Mouse (Mus musculus): Measurements from ENCODE around the gene AU018091. TPM values are rescaled to one million over a fixed set of nuclear protein-coding genes. Genes with fewer than 3 reads are reported as not detected.

The AU018091 gene
- total and polyA plus RNA-seq, 2 experiments = not detected

- 78% methylated on average over 8 of the region's 8 CpGs for WGBS
- TF ChIP-seq CTCF (IDR thresholded peaks at IDR 0.05; ENCODE audit: low read depth, low read length) (no peak), POLR2A (IDR thresholded peaks at IDR 0.05; ENCODE audit: extremely low read depth, insufficient read depth, low read length) (no peak)
Observed at GRCm38 (mm10) chr7:3211518-3211917, 42.5 kb upstream of the AU018091 start.

GRCm38 (mm10) chr7:3210605-3211004 is 41.6 kb upstream of the AU018091 start:
- H3K36me3 ChIP-seq (ENCODE audit: control insufficient read depth, insufficient read depth, low read length) = no peaks in the 10 kb centered on the region

More at GRCm38 (mm10) chr7:3211518-3211917, 42.5 kb upstream of the AU018091 start:
- no peaks in the 10 kb centered on the region for H3K4me1 ChIP-seq (ENCODE audit: control insufficient read depth, insufficient read depth, low read length)
- no peak overlapping the region for H3K27ac ChIP-seq (replicated peaks; ENCODE audit: insufficient read depth, low read depth, low read length)
- no peak for DNase-seq (ENCODE audit: extremely low read depth, low read depth, low spot score)
- no peak overlapping the region for H3K9ac ChIP-seq (ENCODE audit: low read depth, low read length)
- H3K27me3 ChIP-seq (ENCODE audit: control insufficient read depth, insufficient read depth, low read length) = no peaks in the 10 kb centered on the region
- H3K36me3 ChIP-seq (ENCODE audit: control insufficient read depth, insufficient read depth, low read length) = no peaks in the 10 kb centered on the region
- H3K79me2 ChIP-seq (ENCODE audit: control insufficient read depth, insufficient read depth, low read length) = no peaks in the 10 kb centered on the region
- H3K4me3 ChIP-seq (ENCODE audit: insufficient read depth, low read depth, low read length) = no peak overlapping the region

GRCm38 (mm10) chr7:3206520-3206919 is 37.5 kb upstream of the AU018091 start:
- no peak overlapping the region for H3K27ac ChIP-seq (replicated peaks; ENCODE audit: insufficient read depth, low read depth, low read length)
- H3K4me1 ChIP-seq (ENCODE audit: control insufficient read depth, insufficient read depth, low read length) = no peaks in the 10 kb centered on the region
- no peaks in the 10 kb centered on the region for H3K27me3 ChIP-seq (ENCODE audit: control insufficient read depth, insufficient read depth, low read length)
- H3K36me3 ChIP-seq (ENCODE audit: control insufficient read depth, insufficient read depth, low read length) = no peaks in the 10 kb centered on the region
- H3K79me2 ChIP-seq (ENCODE audit: control insufficient read depth, insufficient read depth, low read length) = no peaks in the 10 kb centered on the region
- H3K4me3 ChIP-seq (ENCODE audit: insufficient read depth, low read depth, low read length) = no peak overlapping the region
- H3K9ac ChIP-seq (ENCODE audit: low read depth, low read length) = no peak overlapping the region
- TF ChIP-seq POLR2A (IDR thresholded peaks at IDR 0.05; ENCODE audit: extremely low read depth, insufficient read depth, low read length) (no peak), CTCF (IDR thresholded peaks at IDR 0.05; ENCODE audit: low read depth, low read length) (no peak)
- 50% methylated on average over 4 of the region's 4 CpGs for WGBS
- DNase-seq (ENCODE audit: extremely low read depth, low read depth, low spot score) = no peak

More at GRCm38 (mm10) chr7:3210605-3211004, 41.6 kb upstream of the AU018091 start:
- Histone ChIP-seq H3K9ac (ENCODE audit: low read depth, low read length) (no peak overlapping the region), H3K79me2 (ENCODE audit: control insufficient read depth, insufficient read depth, low read length) (no peaks in the 10 kb centered on the region), H3K4me3 (ENCODE audit: insufficient read depth, low read depth, low read length) (no peak overlapping the region), H3K27ac (replicated peaks; ENCODE audit: insufficient read depth, low read depth, low read length) (no peak overlapping the region), H3K4me1 (ENCODE audit: control insufficient read depth, insufficient read depth, low read length) (no peaks in the 10 kb centered on the region), H3K27me3 (ENCODE audit: control insufficient read depth, insufficient read depth, low read length) (no peaks in the 10 kb centered on the region)
- no peak for DNase-seq (ENCODE audit: extremely low read depth, low read depth, low spot score)
- 49% methylated on average over 6 of the region's 6 CpGs for WGBS
- TF ChIP-seq POLR2A (IDR thresholded peaks at IDR 0.05; ENCODE audit: extremely low read depth, insufficient read depth, low read length) (no peak), CTCF (IDR thresholded peaks at IDR 0.05; ENCODE audit: low read depth, low read length) (no peak)

- H3K27ac ChIP-seq (replicated peaks; ENCODE audit: insufficient read depth, low read depth, low read length) = no peak overlapping the region
- TF ChIP-seq CTCF (IDR thresholded peaks at IDR 0.05; ENCODE audit: low read depth, low read length) = no peak
- no peak for TF ChIP-seq POLR2A (IDR thresholded peaks at IDR 0.05; ENCODE audit: extremely low read depth, insufficient read depth, low read length)
- H3K4me1 ChIP-seq (ENCODE audit: control insufficient read depth, insufficient read depth, low read length) = no peaks in the 10 kb centered on the region
- H3K36me3 ChIP-seq (ENCODE audit: control insufficient read depth, insufficient read depth, low read length) = no peaks in the 10 kb centered on the region
- H3K9ac ChIP-seq (ENCODE audit: low read depth, low read length) = no peak overlapping the region
- H3K4me3 ChIP-seq (ENCODE audit: insufficient read depth, low read depth, low read length) = no peak overlapping the region
- H3K79me2 ChIP-seq (ENCODE audit: control insufficient read depth, insufficient read depth, low read length) = no peaks in the 10 kb centered on the region
- no peak for DNase-seq (ENCODE audit: extremely low read depth, low read depth, low spot score)
- no peaks in the 10 kb centered on the region for H3K27me3 ChIP-seq (ENCODE audit: control insufficient read depth, insufficient read depth, low read length)
- WGBS = 82% methylated on average over 4 of the region's 4 CpGs
Observed at GRCm38 (mm10) chr7:3204628-3205027, 35.6 kb upstream of the AU018091 start.

GRCm38 (mm10) chr7:3203890-3204289 is 34.9 kb upstream of the AU018091 start:
- Histone ChIP-seq H3K27me3 (ENCODE audit: control insufficient read depth, insufficient read depth, low read length) (no peaks in the 10 kb centered on the region), H3K27ac (replicated peaks; ENCODE audit: insufficient read depth, low read depth, low read length) (no peak overlapping the region), H3K9ac (ENCODE audit: low read depth, low read length) (no peak overlapping the region), H3K36me3 (ENCODE audit: control insufficient read depth, insufficient read depth, low read length) (no peaks in the 10 kb centered on the region), H3K4me1 (ENCODE audit: control insufficient read depth, insufficient read depth, low read length) (no peaks in the 10 kb centered on the region), H3K4me3 (ENCODE audit: insufficient read depth, low read depth, low read length) (no peak overlapping the region), H3K79me2 (ENCODE audit: control insufficient read depth, insufficient read depth, low read length) (no peaks in the 10 kb centered on the region)
- WGBS = 20% methylated on average over 3 of the region's 3 CpGs
- no peak for TF ChIP-seq CTCF (IDR thresholded peaks at IDR 0.05; ENCODE audit: low read depth, low read length)
- TF ChIP-seq POLR2A (IDR thresholded peaks at IDR 0.05; ENCODE audit: extremely low read depth, insufficient read depth, low read length) = no peak
- DNase-seq (ENCODE audit: extremely low read depth, low read depth, low spot score) = no peak

- 76% methylated on average over 12 of the region's 12 CpGs for WGBS
- no peaks in the 10 kb centered on the region for H3K79me2 ChIP-seq (ENCODE audit: control insufficient read depth, insufficient read depth, low read length)
- no peak for TF ChIP-seq POLR2A (IDR thresholded peaks at IDR 0.05; ENCODE audit: extremely low read depth, insufficient read depth, low read length)
- no peak for TF ChIP-seq CTCF (IDR thresholded peaks at IDR 0.05; ENCODE audit: low read depth, low read length)
Observed at GRCm38 (mm10) chr7:3201134-3201705, 32.2 kb upstream of the AU018091 start.

More at GRCm38 (mm10) chr7:3201134-3201705, 32.2 kb upstream of the AU018091 start:
- DNase-seq (ENCODE audit: extremely low read depth, low read depth, low spot score) = no peak
- Histone ChIP-seq H3K4me3 (ENCODE audit: insufficient read depth, low read depth, low read length) (no peak overlapping the region), H3K27me3 (ENCODE audit: control insufficient read depth, insufficient read depth, low read length) (no peaks in the 10 kb centered on the region), H3K27ac (replicated peaks; ENCODE audit: insufficient read depth, low read depth, low read length) (no peak overlapping the region), H3K4me1 (ENCODE audit: control insufficient read depth, insufficient read depth, low read length) (no peaks in the 10 kb centered on the region), H3K9ac (ENCODE audit: low read depth, low read length) (no peak overlapping the region), H3K36me3 (ENCODE audit: control insufficient read depth, insufficient read depth, low read length) (no peaks in the 10 kb centered on the region)

Data from liver, adult 2 months (tissue).